Mouse (Mus musculus): ENCODE measurements around the gene Phlda2. TPM values are rescaled to one million over a fixed set of nuclear protein-coding genes. Genes with fewer than 3 reads are reported as not detected.
A peak's percentile ranks its signal among the peaks of the same experiment; 100 is the strongest.
"Not testable (repeated sequence)": the region's sequence is repeated elsewhere in the genome, so short reads cannot be mapped to it uniquely, and the experiment has no call there.

Gene Phlda2
- 7.1 and 10.5 TPM in 2 replicates for polyA plus RNA-seq (2015; fragmentation: Nextera tagmentation; extraction: Ambion mirVana)

DNA sequence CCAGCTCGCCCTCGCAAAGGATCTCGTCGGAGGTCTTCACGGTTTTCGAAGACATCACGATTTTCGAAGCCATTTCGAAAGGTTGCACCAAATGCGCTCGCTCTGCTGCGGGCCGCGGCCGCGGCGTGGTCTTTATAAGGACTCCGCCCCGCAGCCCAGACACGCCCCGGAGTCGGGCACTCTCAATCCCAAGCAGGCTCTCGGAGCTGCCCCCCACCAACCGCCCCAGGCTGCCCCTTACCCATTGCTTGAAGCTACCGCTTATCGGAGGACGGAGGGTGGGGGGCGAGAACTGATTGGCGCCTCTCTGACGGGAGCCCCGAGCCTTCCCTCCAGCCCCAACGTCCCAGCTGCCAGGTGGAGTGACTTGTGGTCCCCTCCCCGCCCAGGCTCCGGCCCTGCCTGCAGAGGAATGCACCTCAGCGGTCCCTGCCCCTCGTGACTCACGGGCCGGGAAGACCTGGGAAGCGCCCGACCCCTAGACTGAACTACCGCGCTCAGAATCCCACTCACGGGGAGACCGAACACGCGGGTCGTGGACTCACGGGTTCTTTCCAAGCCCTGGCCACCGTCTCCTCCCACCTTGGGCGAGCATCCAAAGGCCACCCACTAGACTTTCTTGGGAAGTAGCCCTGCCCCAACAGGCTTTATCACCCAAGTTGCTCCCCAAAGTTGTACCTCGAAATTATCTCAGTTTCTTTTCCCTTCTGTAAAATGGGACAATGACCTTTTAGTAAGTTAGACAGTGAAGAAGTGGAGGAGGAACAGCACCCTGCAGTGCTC lies at the start of gene Phlda2:
Gene Phlda2 (minus strand): TSS at position 733 of the 783 bp plus-strand sequence.
- Histone ChIP-seq H3K9ac (peak within 1 kb of the TSS; percentile 40), H3K4me3 (peak within 1 kb of the TSS; percentile 49), H3K27me3 (peaks cover 44% of the 10 kb centered on the region), H3K4me1 (peaks cover 23% of the 10 kb centered on the region), H3K4me2 (peak within 1 kb of the TSS; percentile 92), H3K27ac (no peak within 1 kb of the TSS), H3K9me3 (no peaks in the 10 kb centered on the region), H3K36me3 (no peaks in the 10 kb centered on the region)
- 2% methylated on average over 51 of the region's 51 CpGs for WGBS
- no peak for ATAC-seq (ENCODE audit: insufficient number of reproducible peaks, low FRiP score, low TSS enrichment, low read depth)

DNA sequence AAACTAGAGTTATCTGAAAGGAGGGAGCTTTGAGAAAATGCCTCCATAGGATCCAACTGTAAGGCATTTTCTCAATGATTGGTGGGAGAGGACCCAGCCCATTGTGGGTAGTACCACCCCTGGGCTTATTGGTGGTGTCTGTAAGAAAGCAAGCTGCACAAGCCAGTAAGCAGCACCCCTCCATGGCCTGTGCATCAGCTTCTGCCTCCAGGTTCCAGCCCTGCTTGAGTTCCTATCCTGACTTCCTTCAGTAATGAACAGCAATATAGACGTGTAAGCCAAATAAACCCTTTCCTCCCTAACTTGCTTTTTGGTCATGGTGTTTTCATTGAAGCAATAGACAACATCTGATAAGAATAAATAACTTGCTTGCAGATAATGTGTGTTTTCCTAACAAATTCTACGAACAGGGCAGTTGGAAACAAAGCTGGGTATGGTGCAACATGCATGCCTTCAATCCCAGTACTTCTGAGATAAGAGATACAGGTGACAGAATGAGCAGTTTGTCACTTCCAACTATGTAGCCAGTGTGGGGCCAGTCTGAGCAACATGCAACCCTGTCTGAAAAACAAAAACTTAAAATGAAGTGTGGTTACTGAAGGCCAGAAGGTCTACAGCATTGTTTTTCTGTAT lies 46.8 kb upstream of the Phlda2 start:
- ATAC-seq (ENCODE audit: insufficient number of reproducible peaks, low FRiP score, low TSS enrichment, low read depth), result 0 out of 2 replicates have a peak, but pooled peaks have one; percentile 3
- H3K9ac ChIP-seq, result peak overlapping the region; percentile 79
- H3K4me1 ChIP-seq, result peaks cover 9% of the 10 kb centered on the region
- H3K27ac ChIP-seq, result peak overlapping the region; percentile 94
- 34% methylated on average over 2 of the region's 2 CpGs for WGBS
- H3K4me2 ChIP-seq, result peak overlapping the region; percentile 87
- no peaks in the 10 kb centered on the region for H3K27me3 ChIP-seq
- peak overlapping the region; percentile 98 for H3K4me3 ChIP-seq
- H3K36me3 ChIP-seq, result peaks cover under 1% of the 10 kb centered on the region; the same call in 1 of the 2 replicates
- no peaks in the 10 kb centered on the region for H3K9me3 ChIP-seq

DNA sequence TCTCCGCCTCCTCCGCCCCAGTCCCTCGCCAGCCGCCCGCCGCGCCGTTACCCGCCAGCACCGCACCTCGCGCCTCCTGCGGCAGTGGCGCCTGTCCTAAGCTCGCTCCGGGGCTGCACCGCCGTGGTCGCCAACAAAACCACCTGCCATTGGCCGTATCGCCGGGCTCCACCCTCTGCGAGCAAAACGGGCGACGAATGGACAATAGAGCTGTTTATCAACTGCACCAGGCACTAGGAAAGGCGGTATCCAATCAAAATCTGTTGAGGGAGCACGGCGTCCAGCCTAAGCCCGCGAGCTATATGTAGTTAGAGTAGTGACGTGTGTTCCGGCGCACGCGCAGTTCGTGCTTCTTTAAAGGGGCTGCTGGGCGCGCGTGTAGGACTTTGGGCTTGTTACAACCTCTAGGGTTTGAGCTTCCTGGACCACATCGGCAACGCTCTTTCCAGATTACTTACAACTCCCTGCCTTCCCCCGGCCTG lies 46.1 kb upstream of the Phlda2 start, which contains the start of gene Nap1l4:
Gene Nap1l4 (minus strand): TSS at position 131 of the 482 bp plus-strand sequence.
- H3K4me3 ChIP-seq, result peak within 1 kb of the TSS; percentile 98
- ATAC-seq (ENCODE audit: insufficient number of reproducible peaks, low FRiP score, low TSS enrichment, low read depth), result peak; percentile 100
- WGBS, result under 1% methylated on average over 43 of the region's 43 CpGs
- peak within 1 kb of the TSS; percentile 87 for H3K4me2 ChIP-seq
- H3K4me1 ChIP-seq, result peaks cover 13% of the 10 kb centered on the region
- H3K9me3 ChIP-seq, result no peaks in the 10 kb centered on the region
- H3K36me3 ChIP-seq, result no peaks in the 10 kb centered on the region; the same call in 1 of the 2 replicates
- H3K27me3 ChIP-seq, result no peaks in the 10 kb centered on the region
- peak within 1 kb of the TSS; percentile 81 for H3K9ac ChIP-seq
- H3K27ac ChIP-seq, result peak within 1 kb of the TSS; percentile 94

GRCm38 (mm10) chr7:143548231-143548961 lies 45.4 kb upstream of the Phlda2 start:
- Histone ChIP-seq H3K4me3 (peak overlapping the region; percentile 98), H3K27ac (peak overlapping the region; percentile 94), H3K4me1 (peaks cover 13% of the 10 kb centered on the region), H3K27me3 (no peaks in the 10 kb centered on the region), H3K4me2 (peak overlapping the region; percentile 56), H3K9me3 (no peaks in the 10 kb centered on the region), H3K9ac (peak overlapping the region; percentile 81), H3K36me3 (no peaks in the 10 kb centered on the region; the same call in 1 of the 2 replicates)
- under 1% methylated on average over 61 of the region's 63 CpGs for WGBS
- ATAC-seq (ENCODE audit: insufficient number of reproducible peaks, low FRiP score, low TSS enrichment, low read depth), result peak; percentile 60

DNA sequence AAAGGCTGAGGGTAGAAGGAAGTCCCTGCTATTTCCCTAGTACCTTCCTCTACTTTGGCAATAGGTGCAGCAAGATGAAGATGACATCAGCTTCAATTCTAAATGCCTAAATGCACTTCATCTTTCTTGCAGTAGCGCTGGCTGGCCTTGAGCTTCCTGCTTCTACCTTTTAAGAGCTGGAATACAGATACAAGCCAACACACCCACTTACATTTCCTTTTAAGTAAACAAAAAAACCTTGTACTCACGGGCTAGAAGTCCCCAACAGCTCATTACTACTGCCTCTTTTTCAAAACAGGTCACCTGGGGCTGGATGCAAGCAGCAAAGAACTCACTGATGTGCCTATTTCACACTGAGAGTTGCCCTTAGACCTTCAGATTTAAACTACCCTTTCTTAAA lies 43.6 kb upstream of the Phlda2 start:
- H3K27ac ChIP-seq, result no peak overlapping the region
- 51% methylated on average over 2 of the region's 2 CpGs for WGBS
- H3K4me2 ChIP-seq, result no peak overlapping the region
- no peak overlapping the region for H3K9ac ChIP-seq
- H3K27me3 ChIP-seq, result no peaks in the 10 kb centered on the region
- peaks cover 13% of the 10 kb centered on the region for H3K4me1 ChIP-seq
- ATAC-seq (ENCODE audit: insufficient number of reproducible peaks, low FRiP score, low TSS enrichment, low read depth), result no peak
- no peaks in the 10 kb centered on the region for H3K9me3 ChIP-seq
- H3K36me3 ChIP-seq, result no peaks in the 10 kb centered on the region; the same call in 1 of the 2 replicates
- H3K4me3 ChIP-seq, result no peak overlapping the region

DNA sequence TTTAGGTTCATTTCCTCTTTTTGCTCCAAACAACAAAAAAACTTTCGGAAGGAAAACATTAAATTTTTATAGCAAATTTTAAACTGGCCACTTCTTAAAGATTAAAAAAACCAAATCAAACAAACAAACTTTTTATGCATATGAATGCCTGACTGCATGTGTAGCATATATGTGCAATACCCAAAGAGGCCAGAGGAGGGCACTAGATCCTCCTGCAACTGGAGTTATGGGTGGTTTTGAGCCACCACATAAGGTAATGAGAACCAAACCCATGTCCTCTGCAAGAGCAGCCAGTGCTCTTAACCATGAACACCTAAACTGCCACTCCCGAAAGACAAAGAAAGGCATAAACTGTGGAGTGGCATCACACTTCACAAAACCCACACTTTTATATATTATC lies 41.4 kb upstream of the Phlda2 start:
- 87% methylated on average over 2 of the region's 2 CpGs for WGBS
- ATAC-seq (ENCODE audit: insufficient number of reproducible peaks, low FRiP score, low TSS enrichment, low read depth), result no peak
- H3K4me3 ChIP-seq, result no peak overlapping the region
- no peaks in the 10 kb centered on the region for H3K27me3 ChIP-seq
- peaks cover 9% of the 10 kb centered on the region for H3K4me1 ChIP-seq
- H3K4me2 ChIP-seq, result no peak overlapping the region
- H3K9me3 ChIP-seq, result no peaks in the 10 kb centered on the region
- H3K27ac ChIP-seq, result no peak overlapping the region
- H3K36me3 ChIP-seq, result peaks cover 14% of the 10 kb centered on the region
- no peak overlapping the region for H3K9ac ChIP-seq

DNA sequence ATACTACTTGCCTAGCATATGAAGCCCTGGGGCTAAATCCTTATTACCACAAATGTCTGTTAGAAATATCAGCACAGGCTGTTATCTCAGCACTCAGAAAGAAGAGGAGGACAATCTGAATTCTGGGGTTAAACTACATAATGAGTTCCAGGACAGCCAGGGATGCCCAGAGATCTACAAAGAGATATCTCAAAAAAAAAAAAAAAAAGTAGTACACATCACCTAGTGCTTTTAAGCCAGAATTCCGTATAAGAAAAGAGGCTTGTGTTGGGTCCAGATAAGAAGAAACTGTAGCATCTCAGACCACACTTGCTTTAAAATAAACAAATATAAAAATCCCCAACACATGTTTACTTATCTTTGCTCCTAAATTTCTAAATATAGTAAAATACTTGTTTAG lies 35.7 kb upstream of the Phlda2 start:
- no peak for ATAC-seq (ENCODE audit: insufficient number of reproducible peaks, low FRiP score, low TSS enrichment, low read depth)
- H3K4me1 ChIP-seq, result no peaks in the 10 kb centered on the region; the same call in 1 of the 2 replicates

GRCm38 (mm10) chr7:143538229-143538628 lies 35.3 kb upstream of the Phlda2 start:
- H3K9ac ChIP-seq; H3K27me3 ChIP-seq; H3K9me3 ChIP-seq; H3K4me3 ChIP-seq; ATAC-seq (ENCODE audit: insufficient number of reproducible peaks, low FRiP score, low TSS enrichment, low read depth); H3K27ac ChIP-seq; H3K4me2 ChIP-seq; H3K4me1 ChIP-seq: not testable (repeated sequence)
- WGBS, result 84% methylated on average over 6 of the region's 6 CpGs
- H3K36me3 ChIP-seq, result peaks cover 72% of the 10 kb centered on the region

More for the DNA sequence above, 35.7 kb upstream of the Phlda2 start:
- whole genome bisulfite sequencing, result 74% methylated on average over 1 of the region's 1 CpGs
- Histone ChIP-seq H3K4me3 (no peak overlapping the region), H3K27me3 (no peaks in the 10 kb centered on the region), H3K27ac (no peak overlapping the region), H3K4me2 (no peak overlapping the region), H3K9me3 (no peaks in the 10 kb centered on the region), H3K36me3 (peaks cover 67% of the 10 kb centered on the region), H3K9ac (no peak overlapping the region)

DNA sequence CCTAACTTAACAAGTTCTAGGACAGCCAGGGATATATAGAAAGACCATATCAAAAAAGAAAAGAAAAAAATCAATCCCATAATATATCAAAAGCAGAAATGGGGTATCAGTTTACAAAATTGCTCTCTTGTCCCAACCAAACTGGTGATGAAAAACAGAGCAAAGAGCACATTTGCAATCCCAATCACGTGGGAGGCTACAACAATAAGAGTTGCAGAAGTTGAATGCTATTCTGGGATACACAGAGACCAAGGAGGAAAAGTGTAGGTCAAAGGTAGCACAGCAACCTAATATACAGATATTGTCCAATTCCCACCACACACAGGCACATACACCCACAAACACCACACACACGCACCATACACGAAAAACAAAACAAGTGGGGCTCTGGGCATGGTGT lies 33.3 kb upstream of the Phlda2 start:
- Histone ChIP-seq H3K4me2 (no peak overlapping the region), H3K9ac (no peak overlapping the region), H3K9me3 (no peaks in the 10 kb centered on the region), H3K27me3 (no peaks in the 10 kb centered on the region), H3K36me3 (peaks cover 90% of the 10 kb centered on the region), H3K27ac (no peak overlapping the region), H3K4me3 (no peak overlapping the region), H3K4me1 (no peaks in the 10 kb centered on the region)
- ATAC-seq (ENCODE audit: insufficient number of reproducible peaks, low FRiP score, low TSS enrichment, low read depth), result no peak
- WGBS, result 82% methylated on average over 3 of the region's 3 CpGs

- no peaks in the 10 kb centered on the region for H3K4me1 ChIP-seq
- H3K27me3 ChIP-seq, result no peaks in the 10 kb centered on the region
- no peak overlapping the region for H3K9ac ChIP-seq
- H3K4me2 ChIP-seq, result no peak overlapping the region
- 73% methylated on average over 2 of the region's 2 CpGs for WGBS
- no peak for ATAC-seq (ENCODE audit: insufficient number of reproducible peaks, low FRiP score, low TSS enrichment, low read depth)
- H3K27ac ChIP-seq, result no peak overlapping the region
- peaks cover 96% of the 10 kb centered on the region for H3K36me3 ChIP-seq
- H3K9me3 ChIP-seq, result no peaks in the 10 kb centered on the region
- no peak overlapping the region for H3K4me3 ChIP-seq
These were observed 30.3 kb upstream of the Phlda2 start for GRCm38 (mm10) chr7:143533284-143533683.

DNA sequence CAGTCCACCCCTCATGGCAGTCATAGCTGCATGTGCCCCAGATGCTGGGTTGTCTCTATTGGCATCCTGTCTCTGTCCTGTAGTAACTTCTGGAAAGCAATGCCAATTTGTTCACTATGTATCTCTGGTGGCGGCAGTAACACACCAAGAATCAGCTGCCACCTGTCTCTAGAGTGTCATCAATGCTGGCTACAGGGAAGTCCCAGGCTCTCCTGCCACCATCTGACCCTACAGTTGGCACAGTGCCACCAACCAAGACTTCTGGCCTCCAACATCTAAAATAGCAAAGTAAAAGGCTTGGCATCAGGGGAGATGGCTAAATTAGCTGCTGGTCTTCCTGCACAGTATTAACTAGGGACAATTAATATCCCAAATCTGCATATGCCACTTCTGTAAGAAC lies 29.5 kb upstream of the Phlda2 start:
- H3K9me3 ChIP-seq, result no peaks in the 10 kb centered on the region
- WGBS, result 74% methylated on average over 1 of the region's 1 CpGs
- H3K4me3 ChIP-seq, result no peak overlapping the region
- peaks cover 96% of the 10 kb centered on the region for H3K36me3 ChIP-seq
- H3K4me1 ChIP-seq, result no peaks in the 10 kb centered on the region
- H3K9ac ChIP-seq, result no peak overlapping the region
- no peak overlapping the region for H3K27ac ChIP-seq
- ATAC-seq (ENCODE audit: insufficient number of reproducible peaks, low FRiP score, low TSS enrichment, low read depth), result no peak
- H3K27me3 ChIP-seq, result no peaks in the 10 kb centered on the region
- H3K4me2 ChIP-seq, result no peak overlapping the region
